Mouse (Mus musculus): Measurements from ENCODE around the gene Htatip2. TPM values are rescaled to one million over a fixed set of nuclear protein-coding genes. Genes with fewer than 3 reads are reported as not detected.

Gene Htatip2
- total RNA-seq, 2 experiments from 2014 or later, result 2.5 to 3.6 TPM

Other genes starting within 250 kb of the Htatip2 start
- gene Dbx1, start 122.3 kb upstream of the Htatip2 start, total RNA-seq (2021), result not detected
- gene Prmt3, start 19.2 kb downstream of the Htatip2 start, total RNA-seq (2021), result 10 to 100 TPM; 11.1 to 12.0 TPM
- not detected for gene Slc6a5, start 151.0 kb downstream of the Htatip2 start, total RNA-seq (2021)
- not detected for gene Nell1, start 215.7 kb downstream of the Htatip2 start, total RNA-seq (2021)